In genomic region chr10:5083716-5084115, GRCm38 (mm10) we compare ENCODE assay signal across 18 mouse cellular contexts. TPM values are rescaled to one million over a fixed set of nuclear protein-coding genes. Genes with fewer than 3 reads are reported as not detected.
"Had no signal": no experiment of that assay in that cellular context is flagged by ENCODE, and none has a peak within 500 bp of the region (broad histone marks: within the 10 kb centered on the region; RNA-seq: fewer than 3 reads in every experiment).

No protein-coding gene starts in this region.

- H3K4me2 ChIP-seq: liver, embryonic 13.5 days; midbrain, embryonic 12.5 days; stomach, embryonic 15.5 days had no signal

- H3K36me3 ChIP-seq: liver, embryonic 13.5 days; midbrain, embryonic 12.5 days had no signal

- H3K4me3 ChIP-seq: left cerebral cortex, adult 2 months; liver, embryonic 13.5 days; midbrain, embryonic 12.5 days; stomach, embryonic 15.5 days had no signal

- H3K4me1 ChIP-seq: liver, embryonic 13.5 days; midbrain, embryonic 12.5 days; stomach, embryonic 15.5 days had no signal

- DNase-seq: kidney, adult 2 months; kidney, postnatal 25 days; layer of hippocampus, postnatal 36 days; liver, embryonic 13.5 days; lung, adult 2 months; lung, postnatal 14 days; lung, postnatal 4 days; right cerebral cortex, postnatal 25 days; spleen, adult 18-20 months; thymus, postnatal 36 days had no signal

- ATAC-seq: midbrain, embryonic 16.5 days had no signal

- H3K27ac ChIP-seq: kidney, postnatal 0 days; left cerebral cortex, adult 2 months; liver, embryonic 13.5 days; midbrain, embryonic 12.5 days; stomach, embryonic 15.5 days had no signal

- H3K9me3 ChIP-seq: liver, embryonic 13.5 days; midbrain, embryonic 12.5 days; stomach, embryonic 15.5 days had no signal

- H3K27me3 ChIP-seq: liver, embryonic 13.5 days; midbrain, embryonic 12.5 days; stomach, embryonic 15.5 days had no signal

- H3K9ac ChIP-seq: liver, embryonic 13.5 days; midbrain, embryonic 12.5 days; stomach, embryonic 15.5 days had no signal

RNA-seq across cellular contexts. Expression of gene Gm10097, which starts 14.7 kb away (rescaled TPM):
- polyA plus RNA-seq: kidney, adult 2 months; kidney, postnatal 0 days; liver, adult 2 months; liver, embryonic 13.5 days; lung, adult 2 months; midbrain, embryonic 12.5 days; neural tube, embryonic 11.5 days; urinary bladder, adult 2 months had no signal
